Mouse (Mus musculus) kidney, adult 2 months (tissue): ENCODE data around the gene Tmem63c.

Source experiments
- CTCF ChIP-seq: fragments of 200-500 bp; conservative IDR thresholded peaks from 2 replicates; pipeline ENCODE4 v1.5.1; 2011; ENCODE audit warnings: low read depth, mild to moderate bottlenecking, control low read depth, low read length, moderate library complexity, mixed read lengths; ENCODE audit not compliant: insufficient read depth, insufficient read length
- POLR2A ChIP-seq: fragments of 200-500 bp; IDR thresholded peaks from one replicate; pipeline ENCODE4 v1.6.1; 2011; ENCODE audit warnings: low read depth, low read length, control low read depth

- TF ChIP-seq CTCF, result no peak
- TF ChIP-seq POLR2A, result no peak
Measured at GRCm38 (mm10) chr12:87131181-87131580, 110.0 kb downstream of the Tmem63c start.
